Mouse (Mus musculus) gastrocnemius, postnatal 4 days (tissue): ENCODE measurements around the gene Olfr1290. TPM values are rescaled to one million over a fixed set of nuclear protein-coding genes. Genes with fewer than 3 reads are reported as not detected.

ENCODE experiments used
- DNase-seq, 2 experiments: peaks; one replicate each; pipeline ENCODE4 v3.0.0; 2021 to 2022; ENCODE audit warnings: low spot score in 2 of 2, mixed read lengths in 2 of 2
- long read RNA-seq, 2 experiments: library from polyadenylated mRNA; stranded (forward); transcript quantifications; one replicate each; pipeline ENCODE4 v2.0.0; 2021
- total RNA-seq, 2 experiments: library from RNA; stranded (reverse); gene quantifications; 2 replicates each; pipeline ENCODE4 v1.2.3; 2021

Olfr1290 gene
- not detected for total RNA-seq
- long read RNA-seq, experiment 1, result 0 reads
- long read RNA-seq, experiment 2, result 0 reads

DNA sequence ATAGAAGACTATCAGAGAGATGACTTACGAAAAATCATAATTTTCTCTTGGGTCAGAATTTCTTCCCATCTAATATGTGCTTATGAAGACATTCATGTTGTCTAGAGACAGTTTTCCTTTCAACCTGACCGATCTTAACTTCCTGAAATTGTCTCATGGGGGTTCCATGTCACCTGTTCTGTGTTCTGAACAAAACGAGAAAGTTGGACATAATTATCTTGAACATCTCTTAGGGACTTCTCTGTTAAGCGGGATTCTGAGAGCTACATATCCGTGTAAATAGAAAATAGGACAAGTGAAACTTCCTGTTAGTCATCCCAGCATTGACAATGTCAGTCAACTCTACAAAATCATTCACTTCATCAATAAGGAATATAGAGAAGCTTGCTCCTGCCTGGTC, at the start of gene Olfr1290:
Gene Olfr1290 (minus strand): TSS at position 101 of the 400 bp plus-strand sequence.
- DNase-seq, result no peak

GRCm38 (mm10) chr2:111540191-111540590, 46.6 kb upstream of the Olfr1290 start, which contains the start of gene Olfr1294:
Olfr1294 (minus strand) TSS chr2:111540291.
- DNase-seq, result no peak

DNA sequence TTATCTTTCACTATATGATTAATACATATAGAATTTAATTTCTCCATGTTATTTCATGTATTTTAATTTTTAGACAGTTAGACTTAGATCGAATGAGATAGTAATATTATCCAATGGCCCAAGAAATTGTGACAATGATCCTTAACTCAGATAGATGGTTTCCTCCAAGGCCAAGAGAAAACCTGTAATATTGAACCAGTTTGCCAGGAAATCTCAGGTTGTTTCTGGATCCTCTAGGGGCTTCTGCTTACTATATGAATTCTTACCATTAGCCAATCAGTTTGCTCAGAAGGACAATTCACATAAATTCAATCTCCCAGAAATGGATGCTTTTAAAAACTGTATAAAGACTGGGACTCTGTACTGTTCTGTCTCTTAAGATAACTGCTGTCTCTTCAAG, 31.3 kb upstream of the Olfr1290 start, which contains the start of gene Olfr1293-ps:
Gene Olfr1293-ps (plus strand): TSS at position 301 of the 400 bp plus-strand sequence.
- no peak for DNase-seq

DNA sequence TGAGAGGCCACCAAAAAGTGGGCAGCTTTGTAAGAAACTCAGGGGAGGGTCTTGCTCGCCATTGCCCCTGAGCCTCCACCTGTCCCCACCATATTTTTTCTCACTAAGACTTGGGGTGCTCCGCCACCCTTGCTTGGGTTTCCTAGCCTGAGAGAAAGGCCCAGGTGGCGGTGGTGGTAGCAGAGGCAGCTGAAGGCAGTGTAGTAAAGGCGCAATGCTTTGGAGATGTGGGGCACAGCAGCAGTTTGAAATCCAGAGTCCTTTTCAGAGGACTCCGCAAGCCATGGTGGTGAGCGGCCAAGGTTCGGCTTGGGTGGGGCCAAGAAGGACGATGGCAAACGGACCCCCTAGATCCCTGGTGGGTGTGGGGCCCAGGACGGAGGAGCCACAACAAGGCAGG, 23.8 kb upstream of the Olfr1290 start:
- no peak for DNase-seq

- no peak for DNase-seq
Measured at GRCm38 (mm10) chr2:111496880-111497279, 3.3 kb upstream of the Olfr1290 start, which contains the start of gene Olfr1291-ps1. Olfr1291-ps1 (plus strand) TSS chr2:111497180.

DNA sequence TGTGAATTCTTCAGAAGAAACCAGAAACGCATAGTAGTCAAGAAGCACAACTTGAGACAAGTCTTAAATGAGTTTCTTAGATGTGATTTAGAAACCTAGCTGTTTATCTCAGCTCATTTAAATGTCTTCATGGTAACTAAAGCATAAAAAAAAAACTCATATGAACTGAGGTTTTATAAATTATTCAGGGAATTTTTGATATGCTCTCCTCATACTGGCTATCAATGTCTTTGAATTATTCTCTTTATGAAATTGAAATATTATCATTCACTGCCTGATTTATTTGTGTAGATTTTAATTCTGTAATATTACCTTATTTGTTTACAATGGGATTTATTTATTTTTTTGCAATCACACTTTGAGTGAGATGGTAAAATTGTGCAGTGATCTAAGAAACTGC, 13.1 kb downstream of the Olfr1290 start, which contains the start of gene Olfr1289:
Gene Olfr1289 (plus strand): TSS at position 301 of the 400 bp plus-strand sequence.
- DNase-seq, result no peak

- DNase-seq, result no peak
Measured at GRCm38 (mm10) chr2:111473801-111474200, 19.8 kb downstream of the Olfr1290 start, which contains the start of gene Olfr1288. Olfr1288 (plus strand) TSS chr2:111474101.

DNA sequence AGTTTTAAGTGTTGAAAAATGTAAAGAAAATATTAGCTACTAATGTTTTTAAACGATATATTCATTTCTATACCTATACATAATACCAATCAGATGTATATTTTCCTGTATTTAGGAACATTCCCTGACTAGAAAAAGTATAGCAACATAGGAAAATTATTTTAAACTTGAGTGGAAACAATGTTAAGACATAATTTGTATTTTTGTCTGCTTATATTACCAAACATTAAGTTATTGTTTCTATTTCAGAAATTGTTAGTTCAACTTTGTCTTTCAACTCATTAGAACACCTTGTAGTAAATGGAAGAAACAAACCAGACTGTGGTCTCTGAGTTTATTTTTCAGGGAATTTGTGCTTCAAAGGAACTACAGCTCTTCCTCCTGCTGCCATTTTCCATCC, 44.8 kb downstream of the Olfr1290 start, which contains the start of gene Olfr1287:
Gene Olfr1287 (plus strand): TSS at position 301 of the 400 bp plus-strand sequence.
- DNase-seq, result no peak

Other genes starting within 250 kb of the Olfr1290 start
- not detected for gene Olfr1276, start 239.3 kb downstream of the Olfr1290 start, total RNA-seq
- gene Olfr1277, start 219.7 kb downstream of the Olfr1290 start, total RNA-seq, result not detected
- gene Olfr1278, start 203.7 kb downstream of the Olfr1290 start, total RNA-seq, result not detected
- gene Olfr1279, start 193.2 kb downstream of the Olfr1290 start, total RNA-seq, result not detected
- gene Olfr1280, start 179.8 kb downstream of the Olfr1290 start, total RNA-seq, result not detected
- not detected for gene Olfr1281, start 167.3 kb downstream of the Olfr1290 start, total RNA-seq
- not detected for gene Olfr1282, start 157.8 kb downstream of the Olfr1290 start, total RNA-seq
- gene Olfr1283, start 127.0 kb downstream of the Olfr1290 start, total RNA-seq, result not detected
- not detected for gene Olfr1284, start 118.3 kb downstream of the Olfr1290 start, total RNA-seq
- gene Olfr1286, start 70.7 kb downstream of the Olfr1290 start, total RNA-seq, result not detected
- gene Olfr1287, start 44.7 kb downstream of the Olfr1290 start, total RNA-seq, result not detected
- not detected for gene Olfr1288, start 19.7 kb downstream of the Olfr1290 start, total RNA-seq
- gene Olfr1289, start 13.0 kb downstream of the Olfr1290 start, total RNA-seq, result not detected
- gene Olfr1291-ps1, start 3.4 kb upstream of the Olfr1290 start, total RNA-seq, result not detected
- not detected for gene Olfr1293-ps, start 31.4 kb upstream of the Olfr1290 start, total RNA-seq
- not detected for gene Olfr1294, start 46.5 kb upstream of the Olfr1290 start, total RNA-seq
- not detected for gene Olfr1295, start 75.9 kb upstream of the Olfr1290 start, total RNA-seq
- not detected for gene Olfr1297, start 132.7 kb upstream of the Olfr1290 start, total RNA-seq
- not detected for gene Olfr1298, start 155.4 kb upstream of the Olfr1290 start, total RNA-seq
- not detected for gene Olfr1299, start 167.6 kb upstream of the Olfr1290 start, total RNA-seq